Mouse (Mus musculus): ENCODE measurements around the gene Olfr1504.
"Not testable (repeated sequence)": the region's sequence is repeated elsewhere in the genome, so short reads cannot be mapped to it uniquely, and the experiment has no call there.

Gene Olfr1504

GRCm38 (mm10) chr19:13897828-13898227 lies at the start of gene Olfr1504:
Olfr1504 (minus strand) TSS chr19:13897928.
- no peak for DNase-seq

DNA sequence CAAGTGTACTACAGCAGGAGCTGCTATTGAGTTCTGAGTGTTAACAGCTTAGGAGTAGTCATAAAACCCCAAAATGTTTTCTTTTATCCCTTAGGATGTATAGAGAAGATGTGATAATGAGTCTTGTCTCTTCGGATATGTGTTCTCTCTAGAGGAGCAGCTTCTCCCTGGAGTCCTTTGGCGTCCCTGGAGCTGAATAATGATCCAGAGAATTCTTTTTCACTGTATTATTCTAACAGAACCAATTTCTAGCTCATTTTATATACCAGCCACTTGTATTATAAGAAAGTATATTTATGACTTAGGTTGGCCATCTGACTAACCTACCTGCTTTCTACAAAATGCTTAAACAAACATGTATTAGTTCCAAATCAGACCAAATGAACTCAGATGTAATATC lies 15.5 kb upstream of the Olfr1504 start, which contains the start of gene Olfr1505:
TSS of gene Olfr1505 (plus strand) at position 301 of the 400 bp plus-strand sequence.
- no peak for DNase-seq

DNA sequence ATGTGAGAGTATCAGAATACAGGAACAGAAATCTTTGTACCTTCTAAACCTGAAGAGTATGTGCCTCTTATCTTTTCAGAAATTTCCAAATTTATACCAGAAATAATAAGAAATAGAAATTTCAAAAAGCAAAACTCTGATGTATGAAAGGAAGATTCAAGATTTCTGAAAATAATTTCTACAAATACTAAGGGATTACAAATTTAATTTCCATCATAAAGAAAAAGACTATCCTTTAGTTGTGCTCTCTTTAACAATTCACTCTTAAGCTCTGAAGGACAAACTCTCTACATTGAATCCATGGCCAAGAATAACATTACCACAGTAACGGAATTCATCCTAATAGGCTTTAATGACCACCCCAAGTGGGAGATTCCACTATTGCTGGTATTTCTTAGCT lies 36.2 kb downstream of the Olfr1504 start, which contains the start of gene Olfr1502:
TSS of gene Olfr1502 (plus strand) at position 301 of the 400 bp plus-strand sequence.
- no peak for DNase-seq

DNA sequence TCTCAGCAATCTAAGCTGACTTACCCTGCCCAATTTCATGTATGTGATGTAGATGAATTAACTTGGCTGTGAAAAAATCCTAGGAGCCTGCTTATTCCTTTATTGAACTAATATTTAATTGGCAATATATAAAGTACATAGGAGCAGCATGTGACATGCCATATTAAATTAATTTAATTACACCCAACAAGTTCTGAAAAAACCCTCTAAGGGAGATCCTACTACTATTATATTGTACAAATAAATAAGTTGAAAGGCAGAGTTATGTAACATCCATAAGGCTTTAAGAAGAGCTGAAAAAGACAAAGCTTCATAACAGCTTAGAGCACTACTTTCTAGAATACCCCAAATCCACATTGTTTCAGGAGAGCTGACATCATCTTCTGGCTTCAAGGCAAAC lies 47.1 kb downstream of the Olfr1504 start, which contains the start of gene Olfr1501:
TSS of gene Olfr1501 (minus strand) at position 101 of the 400 bp plus-strand sequence.
- DNase-seq = not testable (repeated sequence)
